Mouse (Mus musculus): ENCODE measurements around the gene Arpc2.

The Arpc2 gene

DNA sequence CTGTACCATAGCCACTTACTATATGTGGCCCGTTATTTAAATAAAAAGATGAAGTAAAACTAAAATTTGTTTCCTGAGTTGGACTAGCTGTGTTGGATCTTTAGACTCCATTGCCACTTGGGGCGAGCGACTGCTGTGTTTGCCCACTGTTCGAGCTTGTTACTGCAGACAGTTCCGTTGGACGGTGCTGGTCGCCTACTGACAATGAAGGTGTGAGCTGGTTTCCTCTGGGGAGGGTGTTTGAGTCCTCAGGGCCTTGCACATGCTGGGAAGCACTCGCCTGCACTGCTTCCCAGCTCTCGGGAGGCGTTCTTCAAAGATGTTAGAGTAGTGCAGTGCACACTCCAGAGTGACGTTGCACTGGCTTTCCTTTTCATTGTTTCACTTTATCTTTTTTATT, 3.7 kb downstream of the Arpc2 start:
- peak; percentile 13 to 21 for DNase-seq

DNA sequence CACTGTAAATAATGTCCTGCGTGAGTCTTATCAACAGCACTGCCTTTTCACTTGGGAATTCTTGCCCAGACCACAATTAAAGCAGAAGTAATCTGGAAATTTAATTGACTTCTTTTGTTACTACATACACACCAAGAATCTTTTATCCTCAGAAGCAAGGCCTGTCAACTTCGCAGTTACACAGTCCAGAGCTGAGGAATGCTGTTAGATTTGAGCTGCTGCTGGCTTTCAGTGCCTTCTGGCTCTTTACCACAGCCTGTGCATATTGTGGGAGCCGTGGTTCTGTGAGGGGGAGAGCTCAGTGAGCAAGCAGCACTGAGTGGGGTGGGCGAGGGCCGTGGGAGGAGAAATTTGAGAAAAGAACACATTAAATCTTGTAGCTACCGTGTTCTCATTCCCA, 4.4 kb downstream of the Arpc2 start:
- no peak for DNase-seq

DNA sequence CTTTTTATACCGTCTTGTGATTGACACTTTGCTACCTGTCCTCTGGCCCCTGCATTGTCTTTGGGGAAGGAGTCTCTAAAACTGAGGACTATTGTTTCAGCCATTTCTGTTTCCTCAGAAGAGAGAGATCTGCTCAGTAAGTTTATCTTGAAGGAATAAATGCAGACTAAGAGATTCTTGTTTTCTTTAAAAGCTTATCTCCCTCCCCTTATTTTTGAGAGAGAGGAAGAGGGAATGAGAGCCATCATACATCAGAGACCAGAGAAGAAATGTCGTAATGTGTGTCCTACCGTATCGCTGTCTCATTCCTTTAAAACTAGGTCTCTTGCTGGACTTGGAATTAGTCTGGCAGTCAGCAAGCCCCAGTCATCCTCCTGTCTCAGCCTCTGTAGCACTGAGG, 4.9 kb downstream of the Arpc2 start:
- DNase-seq, result no peak

DNA sequence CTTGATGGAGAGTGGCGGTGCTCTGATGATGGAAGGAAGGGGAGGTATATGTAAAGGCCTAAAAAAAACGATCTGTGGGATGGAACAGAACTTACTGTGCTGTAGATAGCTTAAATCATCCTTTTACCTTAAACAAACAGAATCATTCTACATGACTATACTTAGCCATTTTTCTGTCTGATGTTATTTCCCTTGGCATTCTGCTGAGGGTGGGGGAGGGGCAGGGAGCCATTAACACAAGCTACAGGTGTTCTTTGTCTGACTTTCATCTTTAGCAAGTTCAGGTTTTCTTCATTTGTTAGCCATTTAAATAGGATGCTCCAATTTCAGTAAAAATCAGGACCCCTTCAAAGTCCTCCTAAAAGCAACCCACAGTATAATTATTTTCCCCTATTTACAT, 9.6 kb downstream of the Arpc2 start:
- no peak for DNase-seq

DNA sequence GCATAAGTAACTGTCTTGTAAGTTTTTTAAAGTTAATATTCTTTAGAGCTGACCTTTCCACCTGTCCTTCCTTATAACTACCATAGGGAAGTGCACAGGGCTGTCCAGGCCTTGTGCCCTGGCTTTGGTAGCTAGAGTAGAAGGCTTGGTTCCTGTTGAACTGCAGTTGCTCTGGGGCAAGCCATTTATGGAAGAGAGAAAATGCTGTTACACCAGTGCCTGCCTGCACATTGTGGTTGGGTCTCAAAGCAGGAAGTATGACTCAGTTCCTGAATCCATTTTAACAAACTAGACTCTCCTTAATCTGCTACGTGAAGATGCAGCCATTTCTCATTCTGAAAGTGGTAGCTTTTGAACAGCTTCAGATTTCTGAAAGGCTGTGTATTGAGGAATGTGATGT, 12.9 kb downstream of the Arpc2 start:
- peak; percentile 33 to 52 for DNase-seq

DNA sequence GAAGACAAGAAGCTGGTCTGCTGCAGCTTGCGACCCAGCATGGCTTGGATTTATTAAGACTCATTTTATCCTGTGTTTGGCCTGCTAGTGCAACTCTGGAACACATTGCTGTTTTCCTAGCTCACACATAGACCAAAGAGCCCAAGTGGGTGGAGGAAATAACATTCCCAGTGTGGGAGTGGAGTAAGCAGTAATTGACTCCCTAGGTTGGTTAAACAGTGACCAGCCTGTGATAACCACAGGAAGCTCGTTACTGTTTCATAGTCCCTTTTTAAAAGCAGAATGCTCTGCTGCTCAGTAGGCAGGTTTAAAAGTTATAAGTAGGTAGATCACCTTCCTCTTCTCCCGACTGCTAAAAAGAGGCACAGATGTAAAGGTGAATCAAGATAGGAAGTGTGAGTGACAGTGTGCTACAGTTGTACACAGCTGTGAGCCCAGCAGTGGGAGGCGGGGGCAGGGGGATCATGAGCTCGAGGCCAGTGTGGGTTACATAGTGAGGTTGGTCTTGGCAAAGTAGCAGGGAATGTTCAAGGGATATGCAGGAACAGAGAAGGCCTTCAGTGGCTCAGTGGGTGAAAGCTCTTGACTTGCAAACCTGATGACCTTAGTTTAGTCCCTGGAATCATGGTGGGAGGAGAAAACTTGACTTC, 13.6 kb downstream of the Arpc2 start:
- peak; percentile 17 to 39 for DNase-seq

DNA sequence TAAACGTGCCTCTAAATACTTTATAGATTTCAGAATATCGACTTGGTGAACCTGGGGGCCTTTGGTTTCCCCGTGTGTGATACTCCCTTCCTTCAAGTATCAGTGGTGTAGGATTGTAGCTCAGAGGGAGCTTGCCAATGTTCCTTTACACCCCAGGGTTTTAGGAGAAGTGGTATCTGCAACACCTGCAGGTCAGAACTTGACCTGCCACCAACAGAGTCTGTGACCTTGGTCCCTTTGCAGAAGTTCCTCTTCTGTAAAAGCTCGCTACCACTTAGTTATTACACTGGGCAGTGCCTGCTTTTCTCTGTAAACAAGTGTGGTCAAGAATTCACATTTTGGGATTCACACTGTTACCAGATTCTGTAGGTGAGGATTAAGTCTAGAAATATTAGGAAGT, 14.2 kb downstream of the Arpc2 start:
- no peak for DNase-seq

DNA sequence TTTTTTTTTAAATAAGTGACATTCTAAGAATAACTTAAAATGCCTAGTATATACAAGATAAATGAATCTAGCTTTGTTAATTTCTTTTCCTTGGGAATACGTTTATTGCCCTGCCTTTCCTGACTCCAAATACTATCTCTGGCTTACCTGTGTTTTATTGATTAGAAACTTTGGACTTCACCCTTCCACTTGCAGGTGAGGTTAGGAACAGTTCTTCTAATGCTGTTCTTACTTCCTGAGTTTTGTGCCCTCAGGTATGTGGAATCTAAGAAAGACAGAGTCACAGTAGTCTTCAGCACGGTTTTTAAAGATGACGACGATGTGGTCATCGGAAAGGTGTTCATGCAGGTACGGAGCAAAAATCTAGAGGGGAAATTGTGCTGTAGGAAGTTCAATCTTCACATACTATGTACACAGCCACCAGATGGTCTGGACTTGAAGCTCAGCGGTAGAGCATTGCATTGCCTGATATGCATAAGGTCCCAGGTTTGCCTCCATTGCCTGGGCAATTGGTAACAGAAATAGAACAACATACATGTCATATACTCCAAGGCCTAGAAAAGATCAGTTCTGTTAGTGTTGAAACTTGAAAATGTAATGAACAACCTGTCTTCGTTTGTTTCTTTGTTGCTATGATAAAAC, 19.9 kb downstream of the Arpc2 start:
- no peak for DNase-seq

DNA sequence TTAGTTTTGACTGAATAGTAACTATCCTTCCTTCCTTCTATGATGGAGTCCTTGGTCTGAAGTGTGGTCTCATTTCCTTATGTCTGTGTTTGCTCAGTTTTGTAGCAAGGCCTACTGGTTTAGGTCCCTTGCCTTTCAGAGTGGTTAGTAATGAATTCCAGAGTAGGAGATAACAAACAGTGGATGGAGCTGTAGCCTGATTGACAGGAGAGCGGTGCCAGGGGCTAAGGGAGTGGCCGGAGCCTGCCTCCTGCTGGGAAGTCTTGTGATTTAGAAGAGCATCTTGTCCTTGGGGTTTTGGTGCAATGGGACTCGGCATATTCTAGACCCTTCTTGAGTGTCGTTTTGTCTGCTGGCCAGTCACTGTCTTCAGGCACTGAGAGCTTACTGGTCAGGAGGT, 20.9 kb downstream of the Arpc2 start:
- DNase-seq, result no peak

DNA sequence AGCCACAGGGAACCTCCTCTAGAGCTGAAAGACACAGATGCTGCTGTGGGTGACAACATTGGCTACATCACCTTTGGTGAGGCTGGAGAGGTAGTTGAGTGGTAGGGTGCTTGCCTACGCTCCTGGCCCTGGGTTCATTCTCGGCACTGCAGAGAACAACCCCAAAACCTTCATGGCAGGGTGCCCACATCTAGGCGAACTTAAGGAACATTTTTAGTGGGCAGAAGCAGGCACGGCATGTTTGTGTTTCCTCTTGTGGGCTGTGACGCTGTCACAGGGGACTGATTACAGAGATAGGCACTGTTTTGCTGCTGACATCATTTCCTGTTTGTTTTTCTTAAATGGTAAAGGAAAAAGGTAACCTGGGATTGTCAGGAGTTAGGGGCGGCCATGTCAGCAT, 26.6 kb downstream of the Arpc2 start:
- no peak for DNase-seq

DNA sequence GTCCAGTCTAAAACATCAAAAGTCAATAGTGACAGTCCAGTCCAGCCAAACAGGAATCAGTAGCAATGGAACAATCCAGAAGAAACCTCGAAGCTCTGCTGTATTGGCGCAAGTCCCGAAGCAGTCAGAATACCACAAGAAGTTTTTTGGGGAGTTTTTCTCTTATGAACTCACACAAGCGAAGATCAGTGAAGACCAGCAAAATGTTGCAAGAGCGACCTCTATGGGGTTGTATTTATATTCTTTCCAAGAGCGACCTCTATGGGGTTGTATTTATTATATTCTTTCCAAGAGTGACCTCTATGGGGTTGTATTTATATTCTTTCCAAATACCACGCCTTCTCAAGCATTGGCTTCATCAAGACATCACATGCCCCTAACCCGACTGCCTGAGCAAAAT, 32.9 kb downstream of the Arpc2 start:
- DNase-seq, result no peak

DNA sequence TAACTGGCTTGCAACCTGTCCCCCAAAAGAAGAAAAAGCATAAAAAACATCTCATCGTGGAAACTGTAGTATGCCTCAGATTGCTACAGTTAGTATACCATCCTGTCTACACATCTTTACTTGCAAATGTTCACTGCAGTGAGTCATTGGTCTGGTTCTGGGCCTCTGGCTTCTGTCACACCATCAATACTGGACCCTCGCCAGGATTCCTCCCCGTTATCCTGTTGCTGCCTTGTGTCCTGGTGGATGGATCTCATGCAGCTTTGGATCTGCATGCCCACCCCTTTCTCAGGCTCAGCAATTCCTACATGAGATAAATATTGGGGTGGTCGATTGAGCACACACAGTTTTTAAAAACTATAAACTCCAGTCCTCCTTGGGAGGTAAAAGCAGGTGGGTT, 35.8 kb downstream of the Arpc2 start:
- DNase-seq, result no peak

DNA sequence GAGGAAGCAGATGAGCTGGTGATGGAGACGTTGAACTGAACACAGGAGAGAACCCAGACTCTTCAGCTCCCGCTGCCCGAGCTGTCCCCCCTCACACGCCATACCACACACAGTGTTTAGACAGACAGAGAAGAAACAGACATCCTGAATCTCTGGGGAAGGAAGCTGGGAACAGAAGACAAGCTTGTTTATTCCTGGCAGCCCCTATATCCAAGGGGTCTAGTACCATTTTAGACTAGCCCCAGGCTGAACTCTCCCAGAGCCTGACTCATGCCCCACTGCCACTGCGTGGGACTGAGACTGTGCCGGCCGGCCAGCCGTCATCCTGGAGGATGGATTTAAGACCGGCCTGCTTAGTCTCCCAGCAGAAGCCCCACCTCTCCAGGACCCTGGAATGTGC, 39.1 kb downstream of the Arpc2 start:
- DNase-seq, result no peak

DNA sequence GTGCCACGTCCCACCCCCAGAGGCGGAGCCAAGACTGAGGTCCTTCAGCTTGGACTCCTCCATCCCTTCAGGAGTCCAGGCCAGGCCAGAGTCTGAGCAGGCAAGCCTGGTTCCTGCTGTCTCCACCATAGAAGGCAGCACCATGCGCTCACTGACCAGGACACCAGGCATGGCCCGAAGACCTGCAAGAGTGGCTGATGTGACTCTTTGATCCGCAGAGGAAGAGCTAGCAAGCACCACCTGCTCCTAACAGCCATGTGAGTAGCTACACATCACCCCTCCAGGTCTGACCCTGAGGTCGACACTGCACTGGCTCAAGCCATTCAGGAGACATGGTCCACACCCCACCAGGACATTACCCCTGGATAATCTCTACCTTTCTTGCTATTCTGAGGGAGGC, 41.2 kb downstream of the Arpc2 start:
- no peak for DNase-seq

DNA sequence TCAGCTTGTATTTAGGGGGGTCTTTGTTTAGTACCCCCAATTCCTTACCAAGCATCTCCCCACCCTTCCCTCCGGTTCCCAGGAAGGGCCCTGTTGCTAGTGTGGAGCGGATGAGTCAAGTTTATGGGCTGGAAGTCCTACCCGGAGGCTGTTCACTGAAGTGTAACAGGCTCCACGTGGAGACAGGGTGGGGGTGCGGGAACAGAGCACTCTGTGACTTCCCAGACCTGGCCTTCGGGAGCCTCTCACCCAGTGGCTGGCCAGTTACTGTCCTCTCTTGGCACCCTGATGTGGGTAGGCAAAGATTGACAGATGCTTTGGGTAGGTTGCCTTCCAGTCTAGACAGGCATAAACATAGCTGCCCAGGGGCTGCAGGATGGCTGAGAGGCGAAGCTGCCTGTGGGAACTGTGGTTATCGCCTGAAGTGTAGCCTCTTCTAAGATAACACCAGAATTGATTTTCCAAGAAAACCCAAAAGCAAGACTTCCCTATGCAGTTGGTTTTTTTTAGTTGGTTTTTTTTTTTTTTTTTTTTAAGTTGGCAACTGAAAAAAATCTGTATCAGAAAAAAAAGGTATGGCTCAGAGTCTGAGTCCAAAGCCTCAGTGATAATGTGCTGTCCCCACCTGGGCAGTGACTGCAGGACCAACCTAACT, 42.1 kb downstream of the Arpc2 start:
- DNase-seq, result no peak

DNA sequence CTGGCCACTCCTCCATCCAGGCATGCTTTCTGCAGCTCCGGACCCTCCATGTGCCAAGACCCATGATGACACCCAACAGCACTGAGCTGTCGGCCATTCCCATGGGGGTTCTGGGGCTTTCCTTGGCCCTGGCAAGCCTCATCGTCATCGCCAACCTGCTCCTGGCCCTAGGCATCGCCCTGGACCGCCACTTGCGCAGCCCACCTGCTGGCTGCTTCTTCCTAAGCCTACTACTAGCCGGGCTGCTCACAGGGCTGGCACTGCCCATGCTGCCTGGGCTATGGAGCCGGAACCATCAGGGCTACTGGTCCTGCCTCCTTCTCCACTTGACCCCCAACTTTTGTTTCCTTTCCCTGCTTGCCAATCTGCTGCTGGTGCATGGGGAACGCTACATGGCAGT, 42.7 kb downstream of the Arpc2 start, which contains the start of gene Gpbar1:
TSS of gene Gpbar1 (plus strand) at position 13 of the 400 bp plus-strand sequence.
- no peak for DNase-seq

DNA sequence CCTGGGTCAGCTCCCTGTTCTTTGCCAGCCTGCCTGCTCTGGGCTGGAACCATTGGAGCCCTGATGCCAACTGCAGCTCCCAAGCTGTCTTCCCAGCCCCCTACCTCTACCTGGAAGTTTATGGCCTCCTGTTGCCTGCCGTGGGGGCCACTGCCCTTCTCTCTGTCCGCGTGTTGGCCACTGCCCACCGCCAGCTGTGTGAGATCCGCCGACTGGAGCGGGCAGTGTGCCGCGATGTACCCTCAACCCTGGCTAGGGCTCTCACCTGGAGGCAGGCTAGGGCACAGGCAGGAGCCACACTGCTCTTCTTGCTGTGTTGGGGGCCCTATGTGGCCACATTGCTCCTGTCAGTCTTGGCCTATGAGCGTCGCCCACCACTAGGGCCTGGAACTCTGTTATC, 43.1 kb downstream of the Arpc2 start:
- DNase-seq, result no peak

DNA sequence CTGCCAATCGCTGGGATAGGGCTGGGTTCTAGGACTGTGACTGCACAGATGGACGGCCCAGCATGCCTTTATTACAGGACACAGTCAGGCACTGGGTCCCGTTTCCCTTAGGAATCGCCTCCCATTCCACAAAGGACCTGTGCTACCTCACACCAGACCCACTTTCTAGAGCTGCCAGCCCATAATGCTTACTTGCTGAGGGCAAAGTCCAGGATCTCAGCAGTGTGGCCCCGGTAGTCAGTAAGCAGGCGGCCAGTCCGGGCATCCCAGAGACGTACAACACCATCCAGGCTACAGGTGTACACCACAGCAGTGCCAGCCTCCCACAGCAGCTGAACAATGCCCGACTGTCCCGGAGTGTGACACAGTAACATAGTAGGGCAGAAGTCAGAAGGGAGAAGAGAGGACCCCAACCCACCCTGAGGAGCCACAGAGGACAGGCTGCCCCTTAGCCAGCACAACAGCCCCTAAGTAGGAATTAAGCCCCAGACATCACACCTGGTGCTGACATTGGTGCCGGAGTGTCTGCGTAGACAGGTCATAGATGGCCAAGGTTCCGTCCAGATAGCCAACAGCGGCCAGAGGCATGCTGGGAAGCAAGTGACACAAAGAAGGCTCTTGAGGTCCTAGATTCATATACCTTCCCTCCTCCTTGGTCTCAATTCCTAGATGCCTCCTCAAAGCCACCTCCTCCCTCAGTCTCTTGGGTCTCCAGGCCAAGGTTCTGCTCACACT, 44.9 kb downstream of the Arpc2 start:
- DNase-seq, result no peak

DNA sequence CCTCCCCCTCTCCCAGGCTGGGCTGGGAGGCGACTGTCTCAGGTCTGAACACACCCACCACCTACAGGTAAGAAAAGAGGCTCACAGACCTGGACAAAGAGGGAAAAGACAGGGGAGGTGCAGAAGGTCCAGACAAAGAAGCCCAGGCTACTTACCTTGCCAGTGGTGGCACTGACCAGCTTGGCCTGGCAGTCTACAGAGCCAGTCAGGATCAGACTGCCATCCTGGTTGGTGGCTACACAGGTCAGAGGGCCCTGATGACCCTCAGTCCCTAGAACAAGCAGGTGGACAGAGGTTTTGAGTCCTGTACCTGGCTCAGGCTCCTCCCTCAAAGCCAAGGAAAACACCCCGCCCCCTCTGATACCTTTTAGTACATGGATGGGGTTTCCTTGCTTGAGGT, 45.5 kb downstream of the Arpc2 start:
- DNase-seq, result no peak

DNA sequence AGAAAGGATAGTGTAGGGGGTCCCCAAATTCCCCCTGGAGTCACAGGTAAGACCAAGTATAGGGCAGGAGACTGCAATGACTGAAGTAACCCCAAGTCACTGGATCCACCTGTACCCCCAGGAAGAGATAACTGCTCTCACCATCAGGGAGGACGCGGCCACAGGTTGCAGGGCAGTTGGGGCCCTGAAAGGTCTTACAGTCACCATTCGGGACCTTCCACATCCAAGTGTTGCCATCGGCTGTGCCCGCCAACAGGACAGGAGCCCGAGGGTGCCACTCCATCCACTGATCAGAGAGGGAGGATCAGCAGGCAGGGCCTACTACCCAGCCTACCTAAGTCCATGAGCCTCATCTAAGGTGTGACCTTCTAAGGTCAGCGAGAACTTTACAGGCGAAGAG, 46.0 kb downstream of the Arpc2 start:
- DNase-seq, result no peak

DNA sequence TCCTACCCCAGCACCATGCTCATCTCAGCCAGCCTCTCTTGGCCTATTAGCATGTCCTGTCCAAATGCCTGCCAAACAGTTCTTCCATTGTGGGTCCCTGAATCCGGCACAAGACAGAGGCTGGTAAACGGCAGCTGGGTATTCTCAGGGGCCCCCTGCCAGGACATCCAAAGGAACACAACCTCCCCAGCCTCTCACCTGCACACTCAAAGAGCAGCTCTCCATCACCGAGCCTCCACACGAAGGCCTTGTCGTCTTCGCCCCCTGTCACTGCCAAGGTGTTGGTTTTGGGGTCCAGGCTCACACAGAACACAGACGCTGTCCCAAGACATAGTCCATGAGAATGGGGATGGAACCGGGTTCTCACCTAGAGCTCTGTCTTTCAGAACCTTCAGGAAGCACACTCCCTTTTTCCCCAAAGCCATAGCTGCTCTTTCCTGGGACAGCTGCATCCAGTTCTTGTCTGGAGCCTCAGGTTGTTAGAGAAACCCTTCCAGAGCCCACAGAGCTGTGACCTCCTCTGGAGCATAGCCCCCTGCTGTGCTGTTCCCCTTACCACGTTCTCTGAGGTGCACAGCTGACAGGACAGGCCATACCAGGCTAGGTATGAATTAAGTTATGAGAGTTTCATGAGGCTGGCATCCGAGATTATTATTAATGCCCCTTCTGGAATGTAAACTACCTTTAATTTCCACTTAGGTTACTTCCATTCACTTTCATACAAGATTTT, 47.2 kb downstream of the Arpc2 start:
- no peak for DNase-seq

DNA sequence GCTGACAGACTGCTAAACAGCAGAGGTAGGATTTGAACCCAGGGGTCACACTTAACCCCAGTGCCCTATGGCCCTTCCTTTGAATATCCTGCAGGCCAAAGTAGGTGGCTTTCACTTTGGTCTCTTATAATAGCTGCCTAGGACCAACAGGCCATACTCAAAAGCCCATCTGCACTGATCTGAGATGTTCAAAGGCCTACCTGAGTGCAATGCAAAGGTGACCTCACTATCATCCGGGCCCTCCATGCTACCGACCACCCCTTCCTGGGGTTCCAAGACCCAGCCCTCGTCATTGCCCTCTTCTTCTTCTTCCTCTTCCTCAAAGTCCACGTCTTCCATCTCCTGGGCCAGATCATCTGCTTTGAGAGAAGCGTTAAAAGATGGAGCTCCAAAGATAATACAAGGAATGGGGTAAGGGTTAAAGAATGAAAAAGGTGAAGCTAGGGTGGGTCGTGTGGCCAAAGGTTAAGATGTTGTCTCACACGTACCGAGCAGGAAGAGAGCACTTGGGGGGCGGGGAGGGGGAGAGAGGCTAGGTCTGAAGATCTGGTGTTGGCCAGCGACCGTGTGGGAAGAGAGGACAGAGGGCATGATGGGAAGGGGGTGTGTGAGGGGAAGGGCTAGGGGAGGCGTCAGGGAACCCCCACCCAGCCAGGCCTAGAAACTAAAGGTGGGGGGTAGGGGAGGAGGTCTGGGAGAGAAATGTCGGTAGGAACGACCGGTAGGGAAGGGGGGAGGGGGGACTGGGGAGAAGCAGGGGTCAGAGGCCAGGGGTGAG, 48.0 kb downstream of the Arpc2 start:
- DNase-seq, result peak; percentile 40 to 70

Data from thymus, postnatal 36 days (tissue).